Mouse (Mus musculus) heart, embryonic 14.5 days (tissue): ENCODE measurements around the gene Tbc1d5. TPM values are rescaled to one million over a fixed set of nuclear protein-coding genes. Genes with fewer than 3 reads are reported as not detected.

Experiments used
- ATAC-seq: fragments of 200-750 bp; cut with Nextera tagmentation; 2 replicates; pipeline ENCODE4 v1.8.0; 2017; ENCODE audit warnings: low read depth, moderate TSS enrichment; ENCODE audit not compliant: insufficient number of reproducible peaks, insufficient read depth, low FRiP score
- H3K27ac ChIP-seq, 2 experiments: fragments of 200-500 bp in 1 of 2; fragments of 300-500 bp in 1 of 2; sonication (generic) in 1 of 2; replicated peaks in 1 of 2; 2 replicates each; pipeline ENCODE4 v1.5.1; 2012 to 2014; ENCODE audit warnings: low read depth in 2 of 2, low read length in 2 of 2, control low read depth in 1 of 2, mild to moderate bottlenecking in 1 of 2, mixed read lengths in 1 of 2; ENCODE audit not compliant: control insufficient read depth in 1 of 2, insufficient read depth in 1 of 2
- H3K27me3 ChIP-seq: fragments of 300-500 bp; sonication (generic); 2 replicates; pipeline ENCODE4 v1.6.1; 2014; ENCODE audit warnings: mild to moderate bottlenecking, low read length, control low read depth; ENCODE audit not compliant: control insufficient read depth, insufficient read depth
- H3K36me3 ChIP-seq: fragments of 300-500 bp; sonication (generic); 2 replicates; pipeline ENCODE4 v1.6.1; 2014; ENCODE audit warnings: mild to moderate bottlenecking, control low read depth, low read length, mixed read lengths; ENCODE audit not compliant: control insufficient read depth, insufficient read depth
- H3K4me1 ChIP-seq, 2 experiments: fragments of 200-500 bp in 1 of 2; fragments of 300-500 bp in 1 of 2; sonication (generic) in 1 of 2; 2 replicates each; pipeline ENCODE4 v1.6.1; 2012 to 2014; ENCODE audit warnings: low read length in 2 of 2, control low read depth in 1 of 2, mixed read lengths in 1 of 2; ENCODE audit not compliant: control insufficient read depth in 2 of 2, insufficient read depth in 2 of 2
- H3K4me2 ChIP-seq: fragments of 300-500 bp; sonication (generic); 2 replicates; pipeline ENCODE4 v1.6.1; 2014; ENCODE audit warnings: mild to moderate bottlenecking, low read length
- H3K4me3 ChIP-seq, 2 experiments: fragments of 200-500 bp in 1 of 2; fragments of 300-500 bp in 1 of 2; sonication (generic) in 1 of 2; 2 replicates each; pipeline ENCODE4 v1.5.1; 2012 to 2014; ENCODE audit warnings: low read length in 2 of 2, mild to moderate bottlenecking in 2 of 2, control low read depth in 1 of 2, low read depth in 1 of 2, moderate library complexity in 1 of 2; ENCODE audit not compliant: control insufficient read depth in 1 of 2, insufficient read depth in 1 of 2
- H3K9ac ChIP-seq: fragments of 300-500 bp; sonication (generic); 2 replicates; pipeline ENCODE4 v1.6.1; 2014; ENCODE audit warnings: mild to moderate bottlenecking, low read length
- H3K9me3 ChIP-seq: fragments of 300-500 bp; sonication (generic); 2 replicates; pipeline ENCODE4 v1.6.1; 2016; ENCODE audit warnings: low read length, control low read depth; ENCODE audit not compliant: control insufficient read depth
- WGBS: fragments of 180-500 bp; shearing (Covaris S2); extraction: QIAGEN DNeasy Blood & Tissue Kit; methylation state at CpG from one replicate; pipeline ENCODE4 v1.1.7; 2014; 5-methylcytosine and 5-hydroxymethylcytosine counted together
- polyA plus RNA-seq: library from polyadenylated mRNA; unstranded; fragments of >200 nt; fragmentation: Nextera tagmentation; extraction: Ambion mirVana; gene quantifications from 2 replicates; pipeline ENCODE4 v1.2.1, GENCODE M21; 2014

Gene Tbc1d5
- polyA plus RNA-seq, 1 experiment from 2014 or later, result 9.6 TPM

DNA sequence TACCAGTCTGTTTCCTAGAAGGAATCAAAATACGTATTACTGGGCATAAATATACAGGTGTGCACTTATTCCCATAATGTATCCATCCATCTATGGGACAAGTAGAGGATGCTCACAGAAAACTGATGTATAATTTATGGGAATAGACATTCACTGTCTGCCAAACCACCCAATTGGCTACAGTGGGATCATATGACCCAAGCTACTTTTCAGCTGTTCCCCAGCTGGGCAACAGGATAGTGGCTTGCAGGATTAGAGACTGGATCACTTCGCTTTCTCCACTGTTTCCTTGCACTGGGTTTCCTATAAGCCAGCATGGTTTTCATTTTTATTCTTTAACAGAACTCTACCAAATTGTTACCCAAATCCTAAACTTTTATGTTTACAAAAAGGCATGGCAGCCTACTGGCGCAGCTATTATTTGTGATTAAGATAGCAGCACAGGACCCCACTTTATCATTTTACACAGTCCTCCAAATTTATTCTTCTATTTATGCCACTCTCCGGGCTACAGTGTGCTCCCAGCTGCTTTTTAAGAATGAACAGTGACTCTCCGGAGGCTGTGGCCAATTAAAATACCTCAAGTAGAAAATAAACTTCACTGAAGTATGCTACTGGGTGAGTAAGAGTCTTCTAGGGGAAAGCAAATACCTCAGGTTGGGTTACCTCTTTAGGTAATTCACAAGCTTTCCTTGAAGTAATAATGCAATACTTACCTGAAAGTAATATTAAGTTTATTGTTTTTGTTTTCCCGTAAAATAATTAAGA, 270.4 kb downstream of the Tbc1d5 start:
- Histone ChIP-seq H3K9me3 (no peaks in the 10 kb centered on the region), H3K4me2 (no peak overlapping the region), H3K27me3 (no peaks in the 10 kb centered on the region), H3K4me3 (no peak overlapping the region), H3K4me1 (no peaks in the 10 kb centered on the region), H3K9ac (no peak overlapping the region), H3K36me3 (no peaks in the 10 kb centered on the region), H3K27ac (no peak overlapping the region)
- WGBS, result 70% methylated on average over 6 of the region's 6 CpGs
- ATAC-seq, result no peak

DNA sequence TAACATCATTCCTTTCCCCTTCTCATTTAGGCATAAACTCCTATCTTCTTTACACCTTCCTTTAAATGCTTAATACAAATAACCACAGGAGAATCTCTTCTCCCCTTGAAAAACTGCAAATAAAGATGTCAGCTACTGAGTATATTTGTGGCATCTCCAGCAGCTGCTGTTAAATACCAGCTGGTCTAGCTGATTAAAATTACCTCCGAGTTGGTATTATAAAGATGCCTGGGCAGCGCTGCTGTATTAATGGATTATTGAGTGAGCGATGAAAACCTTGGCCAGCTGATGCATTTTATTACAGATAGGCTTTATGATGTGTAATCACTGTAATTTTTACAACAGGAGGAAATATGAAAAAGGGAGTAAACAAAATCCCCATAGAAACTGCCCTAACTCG, 271.0 kb downstream of the Tbc1d5 start:
- H3K27ac ChIP-seq, result no peak overlapping the region
- ATAC-seq, result no peak

DNA sequence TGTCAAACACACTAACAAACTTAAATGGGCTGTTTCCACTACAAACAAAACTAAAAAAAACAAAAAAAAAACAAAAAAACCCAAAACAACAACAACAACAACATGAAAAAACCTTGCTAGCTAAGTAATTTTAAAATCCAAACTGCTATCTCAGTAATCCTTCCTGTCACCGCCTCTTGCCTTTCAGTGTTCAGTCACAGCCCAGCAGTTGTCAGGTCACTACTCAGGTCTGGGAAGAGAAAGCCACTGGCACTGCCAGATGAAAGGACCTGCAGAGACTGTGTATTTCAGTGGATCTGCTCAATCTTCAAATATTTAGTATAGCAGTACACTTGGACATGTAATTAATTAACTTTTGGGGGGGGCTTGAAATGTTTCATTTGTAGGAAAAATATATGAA, 272.5 kb downstream of the Tbc1d5 start:
- no peaks in the 10 kb centered on the region for H3K27me3 ChIP-seq
- H3K36me3 ChIP-seq, result no peaks in the 10 kb centered on the region
- WGBS, result 59% methylated on average over 1 of the region's 1 CpGs
- no peak overlapping the region for H3K4me3 ChIP-seq
- no peaks in the 10 kb centered on the region for H3K9me3 ChIP-seq
- H3K4me1 ChIP-seq, result no peaks in the 10 kb centered on the region
- ATAC-seq, result no peak
- no peak overlapping the region for H3K27ac ChIP-seq
- H3K4me2 ChIP-seq, result no peak overlapping the region
- no peak overlapping the region for H3K9ac ChIP-seq

More for the DNA sequence above, 271.0 kb downstream of the Tbc1d5 start:
- Histone ChIP-seq H3K9me3 (no peaks in the 10 kb centered on the region), H3K4me3 (no peak overlapping the region), H3K9ac (no peak overlapping the region), H3K36me3 (no peaks in the 10 kb centered on the region), H3K4me2 (no peak overlapping the region), H3K4me1 (no peaks in the 10 kb centered on the region), H3K27me3 (no peaks in the 10 kb centered on the region)
- WGBS, result 86% methylated on average over 4 of the region's 4 CpGs

DNA sequence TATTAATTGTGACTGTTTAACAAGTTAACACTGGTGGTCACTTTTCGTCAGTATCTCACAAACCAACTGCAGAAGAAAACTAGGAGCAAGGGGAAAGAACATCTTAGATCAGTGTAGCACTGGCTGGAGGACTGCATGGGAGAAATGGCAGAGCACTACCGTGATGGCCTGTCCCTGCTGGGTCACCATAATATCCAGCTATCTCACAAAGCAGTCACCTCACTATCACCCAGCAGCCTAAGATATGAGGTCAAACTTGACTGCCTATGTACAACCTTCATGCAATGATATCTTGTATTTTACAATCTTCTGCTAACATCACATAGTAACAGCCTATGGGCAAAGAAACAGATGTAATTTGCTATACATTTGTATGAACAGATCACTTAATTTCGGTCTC, 274.7 kb downstream of the Tbc1d5 start:
- WGBS, result 79% methylated on average over 3 of the region's 3 CpGs
- ATAC-seq, result no peak
- H3K36me3 ChIP-seq, result no peaks in the 10 kb centered on the region
- no peak overlapping the region for H3K4me2 ChIP-seq
- no peaks in the 10 kb centered on the region for H3K27me3 ChIP-seq
- H3K4me1 ChIP-seq, result no peaks in the 10 kb centered on the region
- H3K9me3 ChIP-seq, result no peaks in the 10 kb centered on the region
- H3K4me3 ChIP-seq, result no peak overlapping the region
- no peak overlapping the region for H3K27ac ChIP-seq
- H3K9ac ChIP-seq, result no peak overlapping the region

DNA sequence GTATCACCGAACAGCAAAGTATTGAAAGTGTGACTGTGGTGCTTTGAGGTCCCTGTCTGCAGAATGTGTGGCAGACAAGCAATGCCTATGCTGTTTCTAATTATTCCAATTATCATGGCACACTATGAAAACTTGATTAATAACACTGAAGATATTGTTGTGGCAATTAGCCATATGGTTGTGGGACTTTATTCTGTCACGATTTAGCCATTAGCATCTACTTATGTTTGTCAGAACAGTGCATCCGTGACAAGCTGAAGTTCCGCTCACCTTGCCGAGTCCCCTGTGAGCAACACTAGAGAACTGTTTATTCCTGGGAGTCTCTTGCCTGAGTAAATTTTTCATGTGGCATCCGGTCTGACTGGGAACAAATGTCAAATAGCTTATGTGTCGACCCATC, 281.3 kb downstream of the Tbc1d5 start:
- no peak overlapping the region for H3K4me3 ChIP-seq
- no peak overlapping the region for H3K27ac ChIP-seq
- H3K36me3 ChIP-seq, result no peaks in the 10 kb centered on the region
- no peaks in the 10 kb centered on the region for H3K9me3 ChIP-seq
- H3K4me1 ChIP-seq, result no peaks in the 10 kb centered on the region
- no peak overlapping the region for H3K9ac ChIP-seq
- no peaks in the 10 kb centered on the region for H3K27me3 ChIP-seq
- no peak for ATAC-seq
- WGBS, result 89% methylated on average over 7 of the region's 7 CpGs
- H3K4me2 ChIP-seq, result no peak overlapping the region

DNA sequence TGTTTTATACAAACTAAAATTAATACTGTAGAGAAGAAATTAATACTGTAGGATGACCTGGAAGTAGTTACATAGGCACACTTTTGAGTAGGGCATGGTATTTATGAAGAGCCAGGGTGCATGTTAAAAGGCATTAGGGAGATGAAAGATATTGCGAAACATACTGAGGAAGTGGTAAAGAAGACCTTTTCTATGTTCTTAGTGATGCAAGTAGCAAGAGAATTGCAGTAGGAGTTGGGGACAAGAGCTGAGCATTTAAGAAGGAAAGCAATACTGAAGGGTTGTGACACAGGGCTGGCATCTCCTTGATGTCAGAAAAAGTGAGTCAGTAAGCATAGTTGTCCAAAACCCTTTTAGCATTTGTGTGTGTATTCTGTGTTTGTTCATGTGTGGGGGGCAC, 289.7 kb downstream of the Tbc1d5 start:
- no peak overlapping the region for H3K4me2 ChIP-seq
- no peaks in the 10 kb centered on the region for H3K9me3 ChIP-seq
- H3K27ac ChIP-seq, result no peak overlapping the region
- H3K9ac ChIP-seq, result no peak overlapping the region
- no peak overlapping the region for H3K4me3 ChIP-seq
- WGBS, result 94% methylated on average over 1 of the region's 1 CpGs
- H3K36me3 ChIP-seq, result no peaks in the 10 kb centered on the region
- no peak for ATAC-seq
- H3K27me3 ChIP-seq, result no peaks in the 10 kb centered on the region
- no peaks in the 10 kb centered on the region for H3K4me1 ChIP-seq

DNA sequence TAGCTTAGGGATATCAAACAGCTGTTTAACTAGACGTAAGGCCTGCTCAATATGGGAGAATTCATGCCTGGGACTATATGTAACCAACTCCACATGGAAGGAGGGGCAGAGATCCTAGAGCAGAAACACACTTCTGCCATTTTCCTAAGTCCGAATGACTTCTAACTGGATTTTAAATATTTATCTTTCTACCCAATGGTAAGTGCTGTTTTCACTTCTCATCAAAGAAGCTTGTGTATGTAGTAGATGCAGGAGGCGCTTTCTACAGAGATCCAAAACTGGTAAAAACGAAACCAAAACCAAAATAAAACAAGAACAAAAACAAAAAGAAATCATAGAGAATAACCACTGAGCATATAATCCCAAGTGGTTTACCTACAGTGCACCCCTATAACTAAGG, 299.2 kb downstream of the Tbc1d5 start:
- Histone ChIP-seq H3K27me3 (no peaks in the 10 kb centered on the region), H3K27ac (no peak overlapping the region), H3K9ac (no peak overlapping the region), H3K4me3 (no peak overlapping the region), H3K9me3 (no peaks in the 10 kb centered on the region), H3K4me1 (no peaks in the 10 kb centered on the region), H3K36me3 (no peaks in the 10 kb centered on the region), H3K4me2 (no peak overlapping the region)
- ATAC-seq, result no peak
- 75% methylated on average over 4 of the region's 4 CpGs for WGBS

DNA sequence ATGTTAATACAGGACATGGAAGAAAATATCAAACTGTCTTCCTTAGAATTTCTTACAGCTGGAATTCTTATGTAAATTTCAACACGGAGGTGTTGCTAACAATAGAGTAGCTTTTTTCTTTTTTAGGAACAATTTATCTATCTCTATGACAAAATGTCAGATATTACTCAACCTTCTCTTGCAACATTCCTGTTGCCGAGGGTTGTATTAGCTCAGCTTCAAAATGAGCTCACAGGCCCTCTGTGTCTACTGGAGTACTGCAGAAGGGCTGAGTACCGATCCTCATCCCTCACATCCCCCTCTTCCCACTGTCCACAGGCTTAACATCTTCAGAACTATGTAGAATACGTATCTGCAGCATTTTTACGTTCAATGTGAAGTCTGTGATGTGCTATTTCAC, 302.7 kb downstream of the Tbc1d5 start:
- no peaks in the 10 kb centered on the region for H3K4me1 ChIP-seq
- no peak overlapping the region for H3K4me2 ChIP-seq
- no peak overlapping the region for H3K4me3 ChIP-seq
- H3K27me3 ChIP-seq, result no peaks in the 10 kb centered on the region
- no peak for ATAC-seq
- no peak overlapping the region for H3K27ac ChIP-seq
- no peak overlapping the region for H3K9ac ChIP-seq
- no peaks in the 10 kb centered on the region for H3K36me3 ChIP-seq
- 73% methylated on average over 5 of the region's 5 CpGs for WGBS
- H3K9me3 ChIP-seq, result no peaks in the 10 kb centered on the region
